Mouse (Mus musculus): Measurements from ENCODE around the gene Eddm3b.

The Eddm3b gene

GRCm38 (mm10) chr14:51113916-51114560, at the start of gene Eddm3b:
TSS of gene Eddm3b (plus strand) at chr14:51114426.
- no peak for DNase-seq (ENCODE audit: low read depth, low spot score)

GRCm38 (mm10) chr14:51068956-51069355, 45.3 kb upstream of the Eddm3b start:
- DNase-seq (ENCODE audit: low read depth, low spot score) = no peak

- no peak for DNase-seq (ENCODE audit: low read depth, low spot score)
Observed at GRCm38 (mm10) chr14:51069617-51070016, 44.6 kb upstream of the Eddm3b start.

GRCm38 (mm10) chr14:51074335-51074734, 39.9 kb upstream of the Eddm3b start, which contains the start of gene Olfr750:
TSS of gene Olfr750 (minus strand) at chr14:51074435.
- no peak for DNase-seq (ENCODE audit: low read depth, low spot score)

GRCm38 (mm10) chr14:51079180-51079579, 35.0 kb upstream of the Eddm3b start:
- DNase-seq (ENCODE audit: low read depth, low spot score) = no peak

GRCm38 (mm10) chr14:51081035-51081434, 33.2 kb upstream of the Eddm3b start:
- DNase-seq (ENCODE audit: low read depth, low spot score) = no peak

- no peak for DNase-seq (ENCODE audit: low read depth, low spot score)
Observed at GRCm38 (mm10) chr14:51082599-51083581, 31.3 kb upstream of the Eddm3b start.

- no peak for DNase-seq (ENCODE audit: low read depth, low spot score)
Observed at GRCm38 (mm10) chr14:51083805-51084204, 30.4 kb upstream of the Eddm3b start.

- DNase-seq (ENCODE audit: low read depth, low spot score) = no peak
Observed at GRCm38 (mm10) chr14:51085086-51085485, 29.1 kb upstream of the Eddm3b start.

- DNase-seq (ENCODE audit: low read depth, low spot score) = no peak
Observed at GRCm38 (mm10) chr14:51085911-51086310, 28.3 kb upstream of the Eddm3b start.

- no peak for DNase-seq (ENCODE audit: low read depth, low spot score)
Observed at GRCm38 (mm10) chr14:51087762-51088161, 26.5 kb upstream of the Eddm3b start.

- no peak for DNase-seq (ENCODE audit: low read depth, low spot score)
Observed at GRCm38 (mm10) chr14:51088166-51088969, 25.9 kb upstream of the Eddm3b start.

GRCm38 (mm10) chr14:51088970-51089673, 25.1 kb upstream of the Eddm3b start:
- peak; percentile 96 for DNase-seq (ENCODE audit: low read depth, low spot score)

GRCm38 (mm10) chr14:51089674-51090076, 24.6 kb upstream of the Eddm3b start:
- no peak for DNase-seq (ENCODE audit: low read depth, low spot score)

GRCm38 (mm10) chr14:51090077-51090781, 24.0 kb upstream of the Eddm3b start:
- no peak for DNase-seq (ENCODE audit: low read depth, low spot score)

- no peak for DNase-seq (ENCODE audit: low read depth, low spot score)
Observed at GRCm38 (mm10) chr14:51090921-51091900, 23.0 kb upstream of the Eddm3b start, which contains the start of the genes Rnase4 and Ang. TSS of gene Rnase4 (plus strand) at chr14:51091077. TSS of gene Ang (plus strand) at chr14:51091150.

GRCm38 (mm10) chr14:51092073-51092620, 22.1 kb upstream of the Eddm3b start:
- DNase-seq (ENCODE audit: low read depth, low spot score) = no peak

GRCm38 (mm10) chr14:51093496-51093895, 20.7 kb upstream of the Eddm3b start:
- DNase-seq (ENCODE audit: low read depth, low spot score) = no peak
